Mouse (Mus musculus): ENCODE results near the gene Olig2.
A peak's percentile ranks its signal among the peaks of the same experiment; 100 is the strongest.
"Not testable (repeated sequence)": the region's sequence is repeated elsewhere in the genome, so short reads cannot be mapped to it uniquely, and the experiment has no call there.

Gene Olig2

DNA sequence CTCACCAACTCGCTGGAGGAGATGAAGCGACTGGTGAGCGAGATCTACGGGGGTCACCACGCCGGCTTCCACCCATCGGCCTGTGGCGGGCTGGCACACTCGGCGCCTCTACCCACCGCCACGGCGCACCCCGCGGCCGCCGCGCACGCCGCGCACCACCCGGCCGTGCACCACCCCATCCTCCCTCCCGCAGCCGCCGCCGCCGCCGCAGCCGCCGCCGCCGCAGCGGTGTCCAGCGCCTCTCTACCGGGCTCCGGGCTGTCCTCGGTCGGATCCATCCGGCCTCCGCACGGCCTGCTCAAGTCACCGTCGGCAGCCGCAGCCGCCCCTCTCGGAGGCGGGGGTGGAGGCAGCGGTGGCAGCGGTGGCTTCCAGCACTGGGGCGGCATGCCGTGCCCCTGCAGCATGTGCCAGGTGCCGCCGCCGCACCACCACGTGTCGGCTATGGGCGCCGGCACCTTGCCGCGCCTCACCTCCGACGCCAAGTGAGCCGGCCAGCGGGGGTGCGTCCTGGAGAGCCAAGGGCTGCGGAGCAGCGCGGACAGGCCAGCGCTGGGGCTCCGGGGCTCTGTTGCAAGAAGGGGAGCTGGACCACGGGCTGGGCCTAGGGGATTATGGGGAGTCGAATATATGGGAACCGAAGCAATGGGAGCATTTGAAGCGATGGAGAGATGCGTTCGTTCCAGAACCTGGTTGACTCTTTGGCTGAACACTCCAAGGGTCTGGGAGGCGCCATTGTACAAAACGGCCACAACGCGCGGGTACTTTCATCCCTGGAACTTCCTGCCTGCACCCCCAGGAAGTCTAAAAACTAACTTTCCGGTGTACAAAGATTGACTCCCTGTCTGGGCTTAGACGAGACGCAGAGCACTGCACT, 1.9 kb downstream of the Olig2 start:
- DNase-seq (ENCODE audit: low spot score in 2 of 2): no peak

- DNase-seq (ENCODE audit: low spot score in 2 of 2): no peak
Observed at GRCm38 (mm10) chr16:91227760-91228043, 2.4 kb downstream of the Olig2 start.

GRCm38 (mm10) chr16:91228238-91229071, 3.2 kb downstream of the Olig2 start:
- DNase-seq (ENCODE audit: low spot score in 2 of 2): no peak

DNA sequence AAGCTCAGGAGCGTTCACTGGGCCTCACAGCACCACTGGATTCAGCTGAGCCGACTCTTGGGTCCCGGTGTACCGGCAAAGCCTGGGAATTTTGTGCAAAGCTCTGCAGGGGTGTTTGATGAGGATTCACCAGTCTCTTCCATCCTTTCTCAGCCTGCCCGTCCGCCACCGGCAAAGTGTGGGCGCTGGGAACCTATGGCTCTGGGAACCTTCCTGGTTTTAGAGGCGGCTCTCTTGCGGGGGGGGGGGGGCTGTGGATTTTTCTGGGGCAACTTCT, 3.8 kb downstream of the Olig2 start:
- no peak for DNase-seq (ENCODE audit: low spot score in 2 of 2)

DNA sequence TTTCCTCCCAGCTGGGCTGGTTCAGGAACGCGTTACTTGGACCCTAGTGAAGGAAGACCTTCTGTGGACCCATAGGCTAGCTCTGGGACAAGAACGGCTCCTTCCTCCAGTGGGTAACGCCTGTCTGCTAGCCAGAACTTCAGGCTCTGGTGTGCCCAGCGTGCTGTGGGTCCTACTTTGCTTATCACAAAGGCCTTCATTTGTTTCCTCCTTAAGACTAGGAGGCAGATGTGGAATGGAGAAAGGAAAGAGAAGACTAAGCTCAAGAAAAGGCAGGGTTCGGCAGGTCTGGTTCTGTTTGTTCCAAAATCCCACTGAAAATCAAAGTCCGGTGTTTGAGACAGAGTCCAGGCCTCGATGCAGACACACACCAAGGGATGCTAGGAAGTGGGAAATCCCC, 4.4 kb downstream of the Olig2 start:
- DNase-seq (ENCODE audit: low spot score in 2 of 2): no peak

DNA sequence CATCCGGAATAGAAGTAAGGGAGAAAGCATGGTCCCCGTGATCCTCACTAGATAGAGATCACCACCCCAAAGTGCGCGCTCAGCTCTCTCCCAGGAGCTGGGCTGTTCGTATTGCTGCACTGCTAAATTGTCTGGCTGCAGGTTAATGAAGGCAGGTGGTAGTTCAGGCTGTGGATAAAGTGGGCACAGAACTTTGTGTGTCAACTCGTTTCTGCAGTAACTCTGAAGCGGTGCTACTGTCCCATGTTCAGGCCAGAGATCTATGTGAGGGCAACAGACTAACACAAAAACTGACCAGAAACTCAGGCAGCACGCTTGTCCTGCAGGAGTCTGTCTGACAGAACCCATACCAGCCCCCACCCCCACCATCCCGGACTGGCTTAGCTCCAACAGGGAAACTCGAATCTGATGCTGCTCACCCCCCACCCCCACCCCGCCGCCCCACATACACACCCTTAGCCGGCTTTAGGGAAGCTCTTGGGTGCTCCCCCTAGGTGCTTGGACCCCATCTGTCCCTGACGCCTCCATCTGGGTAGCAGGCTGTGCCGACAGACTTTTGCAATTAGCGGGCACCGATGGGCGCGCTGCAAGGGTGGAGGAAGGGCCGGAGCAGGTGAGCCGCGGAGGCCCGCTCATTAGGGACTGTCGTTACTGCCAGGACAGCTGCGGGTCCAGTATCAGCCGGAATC, 6.7 kb downstream of the Olig2 start:
- no peak for DNase-seq (ENCODE audit: low spot score in 2 of 2)

DNA sequence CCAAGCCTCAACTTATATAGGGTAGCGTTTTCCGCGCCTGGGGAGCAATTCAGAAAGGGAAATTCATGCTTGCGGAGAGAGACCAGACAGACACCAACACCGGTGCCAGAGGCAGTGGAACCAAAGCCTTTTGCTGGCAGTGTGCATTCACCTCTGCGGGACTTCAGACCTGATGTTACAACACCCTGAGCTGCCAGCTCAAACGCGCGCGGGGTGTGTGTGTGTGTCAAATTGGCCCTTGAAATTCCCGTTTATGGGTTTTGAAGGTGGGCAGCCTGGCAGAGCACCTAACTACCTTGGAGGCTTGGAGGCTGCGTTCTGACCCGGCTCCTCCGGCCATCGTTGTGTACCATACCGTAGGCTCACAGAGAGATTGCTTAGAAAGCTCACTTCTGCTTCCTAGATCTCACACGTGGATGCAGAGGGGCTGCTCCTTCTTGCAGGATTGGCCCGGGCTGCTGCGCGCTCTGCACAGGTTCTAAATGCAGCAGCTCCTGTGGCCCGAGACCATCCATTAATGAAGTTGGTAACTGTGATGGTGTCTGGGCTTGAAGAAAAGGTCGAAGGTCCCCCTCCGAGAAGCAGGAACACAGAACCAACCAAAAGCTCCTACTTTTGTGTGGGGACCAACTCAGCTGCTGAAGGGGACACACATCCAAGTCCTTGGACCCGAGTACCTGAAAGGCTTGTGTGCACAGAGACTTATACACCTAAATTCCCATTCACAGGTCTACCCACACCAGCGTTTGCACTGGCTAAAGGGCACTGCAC, 7.4 kb downstream of the Olig2 start:
- no peak for DNase-seq (ENCODE audit: low spot score in 2 of 2)

GRCm38 (mm10) chr16:91233241-91233944, 8.1 kb downstream of the Olig2 start:
- DNase-seq (ENCODE audit: low spot score in 2 of 2): no peak

GRCm38 (mm10) chr16:91239024-91239423, 13.8 kb downstream of the Olig2 start:
- no peak for DNase-seq (ENCODE audit: low spot score in 2 of 2)

DNA sequence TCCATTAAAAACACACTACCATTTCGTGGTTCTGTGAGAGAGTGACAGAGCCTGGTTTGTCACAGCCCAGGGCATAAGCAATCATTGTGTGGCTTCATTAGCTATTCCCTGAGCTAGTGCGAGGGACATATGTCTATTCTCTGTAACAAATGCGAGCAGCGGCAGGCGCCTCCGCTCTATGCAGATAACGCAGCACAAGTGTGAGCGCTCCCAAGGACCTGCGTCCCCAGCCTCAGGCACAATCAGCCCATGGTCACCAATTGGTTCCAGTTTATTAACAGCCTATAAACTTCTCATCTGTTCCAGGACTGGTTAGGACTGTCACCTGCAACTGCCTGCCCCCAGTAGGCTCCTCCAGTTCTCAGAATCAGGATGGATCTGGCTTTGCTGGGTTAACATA, 21.0 kb downstream of the Olig2 start:
- DNase-seq (ENCODE audit: low spot score in 2 of 2): no peak

DNA sequence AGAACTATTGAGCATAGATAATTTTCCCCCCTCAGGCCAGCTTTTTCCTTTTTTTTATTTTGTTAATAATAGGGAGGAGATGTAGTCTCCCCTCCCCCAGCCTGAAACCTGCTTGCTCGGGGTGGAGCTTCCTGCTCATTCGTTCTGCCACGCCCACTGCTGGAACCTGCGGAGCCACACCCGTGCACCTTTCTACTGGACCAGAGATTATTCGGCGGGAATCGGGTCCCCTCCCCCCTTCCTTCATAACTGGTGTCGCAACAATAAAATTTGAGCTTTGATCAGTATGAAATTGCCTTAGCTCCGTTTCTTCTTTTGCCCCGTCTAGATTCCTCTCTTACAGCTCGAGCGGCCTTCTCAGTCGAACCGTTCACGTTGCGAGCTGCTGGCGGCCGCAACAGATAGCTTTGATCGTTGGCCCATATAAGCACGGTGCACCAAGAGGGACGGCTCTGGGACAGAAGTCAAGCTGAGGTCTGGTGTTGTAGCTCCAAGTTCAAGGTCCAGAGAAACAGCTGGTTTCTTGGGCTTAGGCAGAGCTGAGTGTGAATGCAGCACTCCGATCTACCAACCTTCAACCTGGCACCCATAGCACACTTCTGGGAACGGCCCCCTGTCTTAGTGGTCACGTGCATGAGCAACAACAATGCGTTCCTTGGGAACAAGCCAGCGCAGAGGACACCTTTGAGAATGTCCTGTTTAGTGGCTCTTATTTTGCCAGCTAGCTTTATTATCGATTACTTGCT, 30.3 kb downstream of the Olig2 start:
- not testable (repeated sequence) for DNase-seq (ENCODE audit: low spot score in 2 of 2)

- DNase-seq (ENCODE audit: low spot score in 2 of 2): no peak
Observed at GRCm38 (mm10) chr16:91258956-91259355, 33.7 kb downstream of the Olig2 start.

DNA sequence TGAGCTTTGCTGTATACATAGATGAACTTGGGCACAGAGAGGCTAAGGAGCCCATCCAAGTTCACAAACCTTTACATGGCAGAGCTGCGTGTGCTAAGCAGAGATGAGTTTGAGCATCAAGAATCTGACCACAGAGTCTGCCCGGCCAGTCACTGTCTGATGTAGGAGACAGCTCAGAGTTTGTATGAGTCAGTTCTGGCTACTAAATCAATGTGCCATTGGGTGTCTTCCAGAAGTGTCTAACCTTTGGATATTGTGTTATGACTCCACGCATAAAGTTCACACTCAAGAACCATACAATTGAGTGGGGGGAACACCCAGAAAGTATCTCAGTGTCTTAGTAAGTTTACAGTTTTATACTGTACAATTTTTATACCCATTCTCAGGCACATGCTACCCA, 35.6 kb downstream of the Olig2 start:
- no peak for DNase-seq (ENCODE audit: low spot score in 2 of 2)

GRCm38 (mm10) chr16:91262467-91263220, 37.4 kb downstream of the Olig2 start:
- no peak for DNase-seq (ENCODE audit: low spot score in 2 of 2)

DNA sequence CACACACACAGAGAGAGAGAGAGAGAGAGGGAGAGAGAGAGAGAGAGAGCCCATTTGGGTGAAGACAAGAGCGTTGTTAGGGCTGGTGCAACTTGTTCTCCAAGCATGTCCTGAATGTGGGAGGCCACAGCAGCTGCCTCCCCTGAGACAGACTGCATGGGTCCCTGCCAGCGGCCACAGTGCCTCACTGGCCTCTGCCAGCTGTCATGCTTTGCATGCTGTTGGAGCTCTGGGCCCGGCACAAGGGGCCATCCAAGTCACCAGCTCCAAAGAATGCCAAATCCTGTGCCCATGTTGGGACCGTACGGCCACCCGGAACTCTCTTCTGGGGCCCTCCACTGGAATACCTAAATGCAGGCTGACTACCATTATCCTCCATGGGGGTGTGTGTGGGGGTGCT, 40.7 kb downstream of the Olig2 start:
- no peak for DNase-seq (ENCODE audit: low spot score in 2 of 2)

DNA sequence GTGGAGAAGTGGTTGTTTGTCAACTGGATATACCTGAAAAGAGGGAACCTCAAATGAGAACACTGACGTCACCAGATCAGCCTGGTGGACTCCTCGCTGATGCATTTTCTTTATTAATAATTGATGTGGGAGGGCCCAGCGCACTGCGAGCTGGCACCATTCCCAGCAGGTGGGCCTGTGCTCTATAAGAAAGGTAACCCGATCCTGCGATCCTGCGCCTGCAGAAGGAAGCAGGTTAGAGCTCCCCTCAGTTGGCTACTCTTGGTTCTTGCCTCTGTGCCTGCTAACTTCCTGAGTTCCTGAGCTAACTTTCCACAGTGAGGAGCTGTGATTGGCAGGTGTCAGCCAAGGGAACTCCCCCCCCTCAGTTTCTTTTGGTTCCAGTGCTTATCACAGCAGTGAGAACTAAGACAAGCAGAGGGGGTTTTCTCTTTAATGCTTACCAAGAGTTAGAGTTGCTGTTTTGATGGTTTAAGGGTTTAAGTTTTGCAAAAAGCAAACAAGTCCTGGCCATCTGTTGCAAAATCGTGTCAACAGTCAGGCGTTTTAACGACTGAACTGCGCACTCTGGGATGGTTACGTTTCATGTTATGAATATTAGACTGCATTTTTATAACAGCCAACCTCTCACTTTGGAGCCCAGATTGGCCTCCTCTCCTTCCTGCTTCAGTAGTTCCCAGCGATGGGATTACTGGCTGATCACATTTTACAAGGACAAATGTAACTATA, 43.6 kb downstream of the Olig2 start:
- no peak for DNase-seq (ENCODE audit: low spot score in 2 of 2)

DNA sequence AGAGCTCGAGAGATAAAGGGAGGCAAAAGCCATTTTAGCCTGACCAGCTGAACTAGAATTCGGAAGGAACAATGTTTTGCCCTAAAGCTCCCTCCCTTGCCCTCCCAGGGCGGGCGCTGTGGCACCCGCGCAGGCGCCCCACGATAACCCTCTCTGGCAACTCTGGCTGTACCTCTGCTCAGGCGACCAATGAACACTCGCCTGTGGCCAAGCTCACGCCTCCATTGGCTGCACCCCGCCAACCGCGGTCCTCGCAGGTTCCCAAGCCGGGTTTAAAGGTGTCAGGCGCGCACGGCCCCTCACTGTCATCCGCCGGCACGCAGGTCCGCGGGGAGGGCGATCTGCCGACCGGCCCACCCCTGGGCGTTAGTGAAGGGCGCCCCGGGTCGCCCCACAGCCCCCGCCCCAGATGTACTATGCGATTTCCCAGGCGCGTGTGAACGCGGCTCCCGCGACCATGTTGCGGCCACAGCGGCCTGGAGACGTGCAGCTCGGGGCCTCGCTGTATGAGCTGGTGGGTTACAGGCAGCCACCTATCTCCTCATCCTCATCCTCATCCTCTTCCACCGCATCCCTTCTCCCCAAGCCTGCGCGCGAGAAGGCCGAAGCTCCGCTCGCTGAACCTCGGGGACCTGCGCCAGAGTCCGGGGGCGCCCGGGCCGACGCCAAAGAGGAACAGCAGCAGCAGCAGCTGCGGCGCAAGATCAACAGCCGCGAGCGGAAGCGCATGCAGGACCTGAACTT, 44.4 kb downstream of the Olig2 start, which contains the start of gene Olig1:
Gene Olig1, plus strand, starts transcription at position 305 of the 744 bp plus-strand sequence.
- peak; percentile 23 to 25 for DNase-seq (ENCODE audit: low spot score in 2 of 2)

GRCm38 (mm10) chr16:91270212-91270971, 45.1 kb downstream of the Olig2 start:
- peak in 1 of 2 experiments; percentile 5 for DNase-seq (ENCODE audit: low spot score in 2 of 2)

Measured in urinary bladder, adult 18-20 months (tissue).